Mouse (Mus musculus) embryo, embryonic 9.5 days (tissue): Measurements from ENCODE around the gene Serpine2.

Source experiments
- DNase-seq: peaks from one replicate; pipeline ENCODE4 v3.0.0-alpha.2; 2017; ENCODE audit errors: extremely low spot score

Gene Serpine2

DNA sequence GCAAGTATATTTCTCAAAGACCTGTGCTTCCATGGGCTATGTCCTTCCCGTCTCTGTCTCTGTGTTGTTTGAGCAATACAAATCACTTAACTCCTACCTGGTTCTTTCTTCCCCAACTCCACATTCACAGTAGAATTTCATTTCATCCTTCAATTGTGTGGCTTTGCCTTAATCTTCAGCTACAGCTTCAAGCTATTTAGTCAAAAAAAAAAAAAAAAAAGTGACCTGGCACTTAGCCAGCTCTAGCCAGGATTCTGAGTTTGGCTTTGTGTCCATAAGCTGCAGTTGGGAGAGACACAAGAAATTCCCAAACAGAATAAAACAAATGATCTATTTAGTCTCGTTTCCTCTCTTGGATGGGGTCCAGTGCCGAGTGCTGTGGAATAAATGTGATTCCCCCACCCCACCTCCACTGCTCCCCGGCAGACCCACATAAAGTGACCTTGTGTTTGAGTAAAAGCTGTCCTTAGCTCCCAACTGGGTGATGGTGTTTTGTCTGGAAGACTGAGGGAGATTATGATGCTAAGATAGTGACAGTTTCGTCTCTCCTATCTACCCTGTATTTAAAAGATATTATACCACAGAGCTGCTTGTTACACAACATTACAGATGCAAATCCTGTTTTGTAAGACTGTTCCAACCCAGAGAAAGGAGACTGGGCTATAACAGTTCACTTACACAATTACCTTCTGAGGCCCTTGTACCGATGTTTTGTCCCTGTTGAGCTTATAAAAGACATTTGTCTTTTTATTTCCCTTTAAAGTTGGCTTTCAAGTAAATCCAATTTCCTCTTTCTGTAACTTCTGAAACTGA is at the start of gene Serpine2:
Gene Serpine2, minus strand, starts transcription at position 51 of the 813 bp plus-strand sequence.
- no peak for DNase-seq

DNA sequence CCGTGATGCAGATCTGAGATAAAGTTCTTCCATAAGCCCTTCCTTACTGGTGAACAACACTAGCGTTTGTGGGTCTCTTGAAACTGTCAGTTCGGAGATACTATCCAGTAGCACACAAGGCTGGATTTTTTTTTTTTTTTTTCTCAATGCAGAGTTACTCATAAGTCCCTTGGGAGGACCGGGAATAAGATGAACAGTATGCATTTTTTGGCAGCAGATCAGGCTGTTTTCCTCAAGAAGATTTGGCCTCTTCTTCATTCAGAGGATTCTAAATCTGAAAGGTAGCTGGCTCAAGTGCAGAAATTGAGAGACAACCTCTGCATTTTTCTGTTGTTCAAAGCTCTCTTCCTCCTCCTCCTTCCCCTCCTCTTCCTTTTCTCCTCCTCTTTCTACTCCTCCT is 46.8 kb upstream of the Serpine2 start:
- DNase-seq, result no peak

DNA sequence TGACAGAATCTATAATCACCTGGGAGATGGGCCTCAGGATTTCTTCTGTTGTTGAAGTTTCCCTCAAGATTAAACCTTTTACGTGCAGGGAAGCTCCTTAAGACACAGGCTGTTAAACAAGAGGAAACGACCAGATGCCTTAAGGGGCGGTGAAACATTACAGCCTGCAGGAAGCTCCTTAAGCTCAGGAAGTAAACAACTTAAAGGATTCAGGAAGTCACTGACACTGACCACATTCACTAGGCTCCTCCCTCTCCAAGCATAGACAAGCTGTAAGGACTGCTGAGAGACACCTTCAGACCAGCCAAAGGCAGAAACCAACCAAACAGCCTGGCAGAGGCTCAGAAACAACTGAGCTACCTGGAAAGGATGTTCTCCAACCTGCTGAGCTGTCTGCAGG is 44.3 kb upstream of the Serpine2 start:
- DNase-seq, result no peak

DNA sequence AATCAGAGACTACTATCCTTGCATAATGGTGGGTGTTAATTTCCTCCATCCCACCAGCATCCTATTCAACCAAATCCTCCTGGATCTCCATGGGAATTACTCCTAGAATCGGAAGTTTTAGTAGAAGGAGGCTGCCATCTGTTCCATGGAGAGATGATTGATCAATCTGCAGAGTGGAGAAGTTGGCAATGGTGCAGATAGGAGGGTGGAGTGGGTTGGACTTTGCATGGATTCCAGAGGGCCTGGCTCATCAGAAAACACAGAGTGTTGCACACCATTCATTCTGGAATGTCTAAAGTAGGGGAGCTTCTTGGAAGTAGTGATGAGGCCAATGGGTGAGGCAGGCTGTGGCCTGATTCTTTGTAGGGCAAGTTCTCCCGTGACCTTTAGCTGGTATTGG is 41.9 kb upstream of the Serpine2 start:
- no peak for DNase-seq

DNA sequence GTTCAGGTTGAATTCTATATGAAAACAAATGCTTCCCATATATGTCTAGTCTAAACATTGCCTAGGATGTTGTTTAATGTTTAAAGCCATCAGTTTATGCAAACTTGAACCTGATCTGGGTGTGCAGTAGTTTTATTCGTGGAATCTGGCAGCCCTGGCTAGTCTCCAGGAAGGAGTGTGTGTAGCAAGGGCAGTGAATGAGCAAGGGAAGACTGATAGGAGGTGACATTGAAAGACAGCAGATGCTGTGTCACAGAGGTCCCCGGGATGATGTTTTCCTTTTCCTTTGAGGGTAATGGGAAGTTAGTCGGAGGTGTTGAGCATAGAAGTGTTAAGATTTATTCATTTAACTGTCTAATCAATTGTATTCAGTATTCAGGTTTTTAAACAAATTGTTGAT is 21.7 kb upstream of the Serpine2 start:
- DNase-seq, result no peak

DNA sequence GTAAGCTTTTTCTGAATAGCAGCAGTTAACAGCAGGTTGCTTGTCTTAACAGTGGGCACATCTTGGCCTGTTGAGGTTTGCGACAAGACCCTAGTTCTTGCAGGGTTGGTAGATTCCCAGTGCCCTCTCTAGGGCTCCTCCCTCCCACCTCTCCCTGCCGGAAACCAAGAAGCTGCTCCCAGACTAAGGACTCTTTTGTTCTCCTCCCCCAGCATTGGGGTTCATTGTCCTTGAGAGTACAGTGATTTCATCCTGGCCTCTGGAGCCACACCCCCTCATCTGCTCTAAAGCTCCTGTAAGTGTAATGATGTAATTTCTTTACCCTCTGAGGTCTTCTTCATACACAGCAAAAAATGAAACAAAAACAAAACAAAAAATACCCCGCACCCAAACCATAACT is 13.8 kb upstream of the Serpine2 start:
- DNase-seq, result no peak

DNA sequence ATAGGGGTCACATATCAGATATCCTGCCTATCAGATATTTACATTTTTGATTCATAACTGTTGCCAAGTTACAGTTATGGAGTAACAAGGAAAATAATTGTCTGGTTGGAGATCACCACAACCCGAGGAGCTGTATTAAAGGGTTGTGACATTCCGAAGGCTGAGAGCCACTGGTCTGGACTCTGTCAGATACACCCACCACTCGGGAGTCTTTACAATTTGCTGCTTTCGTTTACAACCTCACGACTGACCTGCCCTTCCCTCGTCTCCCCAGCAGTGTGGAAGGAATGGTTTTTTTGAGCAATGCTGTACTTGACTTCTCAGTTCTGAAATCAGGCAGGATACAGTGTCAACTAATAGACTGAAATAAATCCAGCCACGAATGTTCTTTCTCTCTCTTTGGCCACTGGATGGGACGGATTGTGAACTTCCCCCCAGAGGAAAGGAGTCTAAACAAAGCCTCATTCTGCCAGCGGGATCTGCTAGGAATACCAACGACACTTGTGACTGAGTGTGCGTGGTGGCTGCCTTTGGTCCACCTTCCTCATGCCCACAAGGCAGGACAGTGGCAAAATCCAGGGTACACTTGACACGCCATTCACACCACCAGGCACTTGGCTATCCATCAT is 455 bp downstream of the Serpine2 start:
- no peak for DNase-seq

DNA sequence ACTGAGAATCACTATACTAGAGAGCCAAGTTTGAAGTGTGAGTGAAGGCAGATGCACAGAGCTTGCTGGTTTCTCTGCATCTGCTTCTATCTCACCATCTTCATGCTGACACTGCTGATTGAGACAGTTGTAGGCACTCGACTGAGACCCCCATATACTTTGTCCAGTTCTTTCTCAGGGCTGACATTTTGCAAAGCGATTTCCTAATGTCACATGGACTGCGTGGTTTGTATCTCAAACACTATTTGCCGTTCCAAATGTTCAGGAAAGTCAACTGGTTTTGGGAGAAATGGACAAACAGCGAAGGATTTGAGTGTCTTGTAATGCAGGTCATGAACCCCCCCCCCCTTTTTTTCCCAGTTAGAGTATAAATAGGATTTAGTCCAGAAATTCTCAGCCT is 1.0 kb downstream of the Serpine2 start:
- no peak for DNase-seq

DNA sequence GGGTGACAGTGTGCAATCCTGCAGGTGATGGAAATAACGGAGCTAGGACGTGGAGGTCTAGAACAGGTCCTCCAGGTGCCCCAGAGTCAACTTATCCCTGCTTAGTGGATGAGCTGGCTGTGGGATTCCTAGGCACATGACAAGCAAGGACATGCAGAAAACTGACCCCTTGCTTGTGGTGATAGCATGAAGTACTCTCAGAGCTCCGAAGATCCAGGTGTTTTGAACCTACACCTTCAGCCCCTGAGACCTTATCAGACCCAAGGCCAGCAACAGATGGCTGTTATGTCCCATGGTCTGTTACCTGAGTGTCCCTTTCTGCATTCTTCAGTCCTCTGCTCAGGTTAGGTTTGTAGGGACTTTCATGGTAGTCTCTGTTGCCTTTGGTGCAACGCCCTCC is 2.0 kb downstream of the Serpine2 start:
- DNase-seq, result no peak

DNA sequence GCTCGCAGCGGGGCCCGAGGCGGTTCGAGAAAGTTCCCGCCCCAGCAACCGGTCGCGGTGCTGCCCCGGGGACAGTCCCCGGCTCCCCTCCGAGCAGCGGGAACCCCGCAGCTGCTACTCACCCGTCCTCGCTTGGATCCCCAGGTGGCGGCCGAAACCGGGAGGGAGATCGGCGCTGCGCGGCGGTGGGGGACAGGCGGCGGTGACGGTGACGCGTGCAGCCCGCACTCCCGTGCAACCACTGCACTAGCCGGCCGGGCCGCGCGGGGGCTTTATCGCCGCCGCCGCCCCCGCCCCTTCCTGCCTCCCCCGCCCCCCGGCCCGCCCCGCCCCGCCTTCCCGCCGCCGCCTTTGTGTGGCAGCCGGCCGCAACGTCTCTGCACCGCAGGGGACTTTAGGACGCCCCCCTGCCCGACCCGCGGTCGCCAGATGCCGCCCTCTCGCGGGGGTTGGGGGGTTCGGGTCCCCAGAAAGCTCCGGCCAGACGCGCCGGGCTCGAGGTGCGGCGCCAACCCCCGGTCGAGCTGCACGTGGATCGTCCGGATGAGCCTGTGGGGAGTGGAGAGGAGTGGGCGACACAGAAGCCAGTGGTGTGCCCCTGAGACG is 2.5 kb downstream of the Serpine2 start:
- DNase-seq, result peak; percentile 70

DNA sequence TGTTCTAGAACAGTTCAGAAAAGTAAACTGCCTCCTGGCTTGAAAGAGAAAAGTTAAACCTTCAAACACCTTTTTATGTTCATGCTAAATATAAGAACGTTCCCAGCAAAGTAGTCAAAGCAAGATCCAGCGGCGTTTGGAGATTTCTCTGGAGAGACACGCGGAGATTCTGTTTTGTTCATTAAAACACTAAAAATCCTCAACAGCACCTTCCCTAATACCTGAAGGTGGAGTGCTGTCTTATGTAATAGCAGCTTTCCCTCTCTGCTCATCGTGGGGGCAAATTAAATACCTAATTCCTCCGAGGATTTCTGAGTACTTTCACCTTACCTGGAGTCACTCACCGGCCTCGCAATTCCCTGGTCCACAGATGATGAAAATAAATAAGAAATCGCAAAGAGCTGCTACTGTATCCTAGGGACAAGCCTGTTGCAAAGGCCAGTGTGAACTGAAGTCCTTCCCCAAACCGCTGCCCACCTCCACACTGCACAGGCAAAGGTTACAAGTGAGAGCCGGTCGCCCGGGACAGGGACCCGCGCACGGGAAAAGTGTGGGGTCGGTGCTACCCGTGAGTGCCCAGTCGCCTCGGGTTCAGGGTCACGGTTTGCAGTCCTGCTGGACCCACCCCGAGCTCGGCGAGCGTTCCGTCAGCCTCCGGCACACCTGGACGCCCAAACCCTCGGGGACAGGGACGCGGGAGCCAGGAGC is 3.1 kb downstream of the Serpine2 start:
- DNase-seq, result no peak

DNA sequence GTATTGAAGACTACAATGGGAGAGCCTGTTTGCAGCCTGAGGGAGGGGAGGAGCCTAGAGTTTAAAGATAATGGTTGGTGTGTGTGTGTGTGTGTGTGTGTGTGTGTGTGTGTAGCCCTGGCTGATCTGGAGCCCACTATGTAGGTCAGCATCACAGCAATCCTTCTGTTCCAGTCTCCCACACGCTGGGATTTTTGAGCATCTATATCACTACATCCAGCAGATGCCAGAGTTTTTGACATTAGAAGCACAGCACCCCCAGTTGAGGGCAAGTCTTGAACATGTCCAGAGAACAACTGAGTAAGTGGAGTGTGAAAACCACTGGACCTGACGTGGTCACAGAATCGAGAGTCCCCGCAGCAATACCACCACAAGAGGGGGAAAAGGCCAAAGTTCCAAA is 4.2 kb downstream of the Serpine2 start:
- no peak for DNase-seq

DNA sequence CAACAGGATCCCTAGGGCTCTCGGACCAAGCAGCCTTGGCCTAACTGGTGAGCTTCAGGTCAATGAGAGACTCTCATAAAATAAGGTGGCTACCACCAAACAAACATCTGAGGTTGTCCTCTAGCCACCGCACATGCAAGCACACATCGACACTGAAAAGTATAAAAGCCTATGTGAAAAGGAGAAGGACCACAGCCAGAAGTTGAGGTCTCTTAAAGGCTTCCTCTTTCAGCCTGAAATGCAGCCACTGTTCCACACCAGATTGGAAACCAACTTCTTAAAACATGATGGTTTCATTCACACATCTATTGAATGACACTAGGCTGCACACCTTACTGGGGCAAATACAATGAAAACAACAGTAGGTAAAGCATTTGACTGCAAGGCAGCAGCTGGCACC is 7.5 kb downstream of the Serpine2 start:
- DNase-seq, result no peak

DNA sequence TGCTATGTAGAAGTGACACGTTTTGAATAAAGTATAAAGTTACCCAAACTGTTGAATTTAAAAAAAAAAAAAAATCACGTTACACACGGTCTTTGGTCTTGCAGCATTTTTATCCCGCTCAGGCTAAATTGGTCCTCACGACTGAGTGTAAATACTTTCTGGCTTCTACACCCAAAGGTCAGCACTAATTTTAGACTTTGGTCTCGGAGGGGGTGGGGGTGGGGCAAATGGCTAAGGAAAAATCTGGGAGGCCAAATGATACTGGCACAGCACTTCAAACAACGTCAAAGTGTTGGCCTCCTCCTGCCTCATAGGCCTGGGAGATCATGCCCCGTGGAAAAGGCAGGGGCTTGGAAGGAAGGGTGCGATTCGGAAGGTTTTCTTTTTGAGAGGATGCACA is 10.6 kb downstream of the Serpine2 start:
- no peak for DNase-seq

DNA sequence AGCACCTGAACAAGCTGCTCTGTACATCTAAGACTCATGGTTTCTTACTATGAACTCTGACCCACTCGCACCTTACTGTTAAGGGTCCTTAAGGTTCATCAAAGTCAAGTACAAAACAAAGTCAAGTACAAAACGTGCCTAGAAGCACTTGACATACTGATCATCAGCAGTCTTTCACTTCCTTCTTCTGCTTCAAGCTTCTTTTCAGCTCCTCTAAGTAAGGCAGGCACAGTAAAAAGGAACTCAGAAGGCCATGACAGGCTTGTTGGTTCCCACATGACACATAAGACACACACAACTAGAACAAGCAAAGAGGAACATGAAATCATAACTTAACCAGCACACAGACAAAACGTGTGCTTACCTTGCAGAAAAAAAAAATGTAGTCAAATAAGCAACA is 12.3 kb downstream of the Serpine2 start:
- DNase-seq, result no peak

DNA sequence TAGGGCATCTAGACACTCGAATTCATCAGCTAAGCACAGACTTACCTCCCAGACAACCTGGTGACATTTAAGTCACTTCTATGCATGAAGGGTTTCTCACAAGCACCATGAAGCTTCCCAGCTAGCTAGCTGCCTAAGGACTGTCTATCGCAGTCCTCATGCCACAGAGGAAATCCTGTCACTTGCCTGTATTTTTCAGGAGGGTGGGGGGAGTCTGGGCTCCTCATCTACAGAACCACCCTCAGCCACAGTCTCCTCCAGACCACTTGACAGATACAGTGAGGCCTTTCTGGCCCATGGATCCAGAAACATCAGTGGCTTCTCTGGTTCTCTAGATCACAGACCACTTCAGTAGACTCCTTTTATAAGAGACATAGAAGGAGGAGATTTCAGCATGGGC is 14.1 kb downstream of the Serpine2 start:
- no peak for DNase-seq

DNA sequence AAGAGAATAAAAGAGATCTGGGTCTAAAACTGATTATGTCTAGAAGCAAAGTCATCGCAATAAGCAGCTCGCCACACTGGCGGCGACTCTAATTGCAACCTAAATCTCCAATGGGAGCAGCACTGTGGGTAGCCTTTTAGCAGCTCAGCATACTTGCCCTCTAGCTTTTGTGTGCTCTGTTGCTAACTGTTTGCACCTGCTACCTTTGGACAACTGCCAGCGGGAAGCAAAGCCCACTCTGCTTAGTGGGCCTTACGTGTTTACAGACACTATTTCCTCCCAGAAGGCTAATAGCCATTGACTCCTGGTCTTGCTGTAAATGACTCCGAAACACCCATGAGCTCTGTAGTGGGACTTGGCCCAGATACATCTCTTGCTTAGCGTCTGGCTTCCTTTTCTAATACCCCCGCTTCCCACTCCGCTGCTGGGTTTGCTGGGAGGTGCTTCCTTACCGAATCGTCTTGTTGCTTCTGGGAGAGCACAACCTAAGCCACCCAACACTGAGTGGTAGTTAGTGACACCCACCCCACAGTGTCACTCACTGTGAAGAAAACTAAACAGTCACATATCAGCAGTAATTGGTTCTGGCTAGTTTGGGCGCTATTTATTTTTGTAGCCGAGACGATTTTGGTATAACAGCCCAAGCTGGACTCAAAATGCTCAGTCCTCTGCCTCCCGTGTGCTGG is 28.1 kb downstream of the Serpine2 start:
- DNase-seq, result no peak

DNA sequence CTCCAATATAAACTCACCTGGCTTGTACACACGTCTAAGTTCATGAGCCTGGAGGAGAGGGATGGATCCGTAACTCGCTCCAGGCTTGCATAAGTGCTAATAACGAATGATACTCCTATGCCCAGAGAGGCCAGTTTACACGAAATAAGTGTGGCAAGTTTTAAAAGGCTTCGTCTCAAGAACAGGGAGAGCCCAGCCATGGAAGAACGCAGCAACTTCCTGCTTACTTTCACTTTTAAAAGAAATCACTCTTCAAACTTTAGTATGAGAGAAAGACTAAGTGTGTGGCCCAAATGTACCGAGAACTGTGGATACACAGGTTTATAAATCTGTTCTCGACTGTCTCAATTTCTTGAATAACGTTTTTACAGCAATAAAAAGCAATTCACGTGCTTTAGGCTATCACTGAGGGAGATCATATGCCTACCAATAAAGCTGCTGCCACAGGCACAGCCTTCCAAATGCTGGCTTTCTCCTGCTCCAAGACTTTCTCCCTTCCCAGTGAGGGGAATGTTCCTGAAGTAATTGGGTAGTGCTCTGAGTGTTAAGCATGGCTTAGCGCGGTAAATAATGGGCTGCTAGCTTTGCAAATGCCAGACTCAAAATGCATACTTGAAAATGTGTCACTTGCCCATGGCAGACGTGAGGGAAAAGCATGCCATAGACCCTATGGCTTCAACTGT is 36.9 kb downstream of the Serpine2 start:
- no peak for DNase-seq

DNA sequence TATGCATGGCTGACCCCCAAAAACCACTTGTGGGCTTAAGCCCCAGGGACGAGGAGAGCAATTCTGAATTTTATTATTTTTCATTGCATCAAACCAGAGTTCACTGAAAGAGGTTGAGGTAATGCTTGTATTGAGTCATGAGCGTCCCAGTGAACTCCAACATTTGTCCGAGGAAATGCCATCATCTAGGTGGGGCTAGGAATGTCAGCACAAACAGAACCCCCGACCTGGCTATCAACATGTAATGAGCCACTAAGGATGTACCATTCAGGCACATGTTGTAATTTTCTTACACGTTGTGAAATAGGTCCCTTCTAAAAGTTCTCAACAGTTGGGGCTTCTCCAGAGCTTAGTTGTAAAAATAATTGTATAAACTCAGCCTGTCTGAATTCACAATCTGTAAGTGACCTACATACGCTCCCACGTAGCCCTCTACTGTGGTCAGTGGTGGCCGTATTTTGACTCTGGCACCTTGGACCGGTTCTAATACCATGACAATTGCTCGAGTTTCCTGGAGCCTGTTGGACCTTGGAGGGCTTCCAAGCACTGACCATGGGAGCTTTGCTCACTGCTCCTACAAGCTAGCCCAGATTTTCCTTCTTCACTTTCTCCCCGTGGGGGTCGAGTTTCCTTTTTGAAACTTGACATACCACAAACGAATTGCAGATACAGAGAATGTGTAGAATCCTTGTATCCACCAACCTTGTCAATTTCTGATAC is 38.0 kb downstream of the Serpine2 start:
- DNase-seq, result no peak

DNA sequence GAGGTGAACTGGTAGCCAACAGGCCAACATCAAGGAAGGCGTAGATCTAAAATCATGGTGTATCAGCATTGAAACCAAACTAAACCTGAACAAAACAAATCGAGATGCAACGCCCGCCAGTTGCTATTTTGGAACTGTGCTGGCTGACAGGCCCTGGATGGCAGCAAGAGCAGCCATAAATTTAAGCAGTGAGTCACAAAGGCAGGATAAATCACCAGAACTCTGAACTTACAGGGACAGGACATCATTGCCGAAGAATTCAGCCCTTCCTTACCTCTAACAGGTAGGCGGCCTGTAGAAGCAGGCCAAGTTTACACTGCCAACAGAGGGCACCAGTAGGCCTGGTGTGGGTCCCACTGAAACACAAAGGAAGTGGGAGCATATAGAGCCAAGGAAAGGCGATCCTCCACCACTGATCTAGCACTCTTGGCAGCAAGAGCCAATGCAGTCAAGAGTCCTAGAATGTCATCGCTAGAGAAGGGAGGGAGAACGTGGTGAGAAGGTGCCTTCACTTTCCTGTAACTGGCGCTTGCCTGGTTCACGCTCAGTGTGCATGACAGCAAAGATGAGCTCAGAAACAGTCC is 41.6 kb downstream of the Serpine2 start:
- no peak for DNase-seq
